Mouse (Mus musculus): ENCODE results near the gene Tns1. TPM values are rescaled to one million over a fixed set of nuclear protein-coding genes. Genes with fewer than 3 reads are reported as not detected.

The Tns1 gene
- polyA plus RNA-seq, 1 experiment = 13.2 TPM

DNA sequence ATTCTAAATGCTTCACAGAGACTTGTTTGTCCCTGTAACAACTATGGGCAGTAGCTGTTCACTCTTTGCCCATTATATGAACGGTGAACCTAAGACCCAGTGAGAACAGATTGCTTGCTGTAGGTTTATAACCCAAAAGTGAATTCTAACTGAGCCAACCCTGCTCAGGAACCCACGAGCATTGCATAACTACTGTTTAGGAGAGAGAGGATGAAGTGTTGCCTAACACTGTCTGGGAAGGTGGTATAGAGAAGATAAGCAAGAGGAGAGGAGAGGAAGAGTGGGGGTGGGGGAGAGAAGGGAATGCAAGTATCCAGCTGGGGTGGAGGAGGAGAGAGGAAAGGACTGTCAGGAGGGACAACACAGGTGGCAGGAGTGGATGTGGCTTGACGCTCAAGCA, 26.8 kb upstream of the Tns1 start:
- peak overlapping the region; percentile 73 for H3K4me3 ChIP-seq (replicated peaks)
- H3K27me3 ChIP-seq (replicated peaks) = no peaks in the 10 kb centered on the region
- TF ChIP-seq GATA1 (IDR thresholded peaks at IDR 0.05; ENCODE audit: borderline replicate concordance, low read length) = no peak
- no peak for TF ChIP-seq FLI1 (IDR thresholded peaks at IDR 0.05; ENCODE audit: low read length)
- peaks cover 96% of the 10 kb centered on the region for H3K4me1 ChIP-seq
- H3K9me3 ChIP-seq = no peaks in the 10 kb centered on the region
- H3K36me3 ChIP-seq (replicated peaks; ENCODE audit: low read length) = no peaks in the 10 kb centered on the region

DNA sequence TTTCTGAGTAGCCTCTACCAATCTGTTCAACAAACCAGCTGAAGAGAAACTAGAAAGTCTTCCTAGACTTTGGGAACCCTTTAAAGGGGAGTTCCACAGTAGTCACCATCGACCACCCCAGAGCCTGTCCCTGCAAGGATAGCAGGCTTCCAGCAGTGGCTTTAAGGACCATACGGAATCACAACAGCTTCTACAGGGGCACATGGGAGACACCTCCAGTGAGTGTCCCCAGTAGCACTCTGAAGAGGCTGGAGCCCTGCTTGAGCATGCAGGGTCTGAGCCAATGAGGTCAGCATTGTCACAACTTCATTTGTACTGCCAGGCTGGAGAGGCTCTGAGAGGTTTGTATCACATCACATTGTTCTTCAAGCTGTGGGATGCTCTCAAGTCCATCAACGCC, 25.9 kb upstream of the Tns1 start:
- Histone ChIP-seq H3K27me3 (replicated peaks) (no peaks in the 10 kb centered on the region), H3K4me1 (peaks cover 96% of the 10 kb centered on the region), H3K4me3 (replicated peaks) (no peak overlapping the region), H3K9me3 (no peaks in the 10 kb centered on the region), H3K36me3 (replicated peaks; ENCODE audit: low read length) (no peaks in the 10 kb centered on the region)
- TF ChIP-seq FLI1 (IDR thresholded peaks at IDR 0.05; ENCODE audit: low read length) (no peak), GATA1 (IDR thresholded peaks at IDR 0.05; ENCODE audit: borderline replicate concordance, low read length) (no peak)

DNA sequence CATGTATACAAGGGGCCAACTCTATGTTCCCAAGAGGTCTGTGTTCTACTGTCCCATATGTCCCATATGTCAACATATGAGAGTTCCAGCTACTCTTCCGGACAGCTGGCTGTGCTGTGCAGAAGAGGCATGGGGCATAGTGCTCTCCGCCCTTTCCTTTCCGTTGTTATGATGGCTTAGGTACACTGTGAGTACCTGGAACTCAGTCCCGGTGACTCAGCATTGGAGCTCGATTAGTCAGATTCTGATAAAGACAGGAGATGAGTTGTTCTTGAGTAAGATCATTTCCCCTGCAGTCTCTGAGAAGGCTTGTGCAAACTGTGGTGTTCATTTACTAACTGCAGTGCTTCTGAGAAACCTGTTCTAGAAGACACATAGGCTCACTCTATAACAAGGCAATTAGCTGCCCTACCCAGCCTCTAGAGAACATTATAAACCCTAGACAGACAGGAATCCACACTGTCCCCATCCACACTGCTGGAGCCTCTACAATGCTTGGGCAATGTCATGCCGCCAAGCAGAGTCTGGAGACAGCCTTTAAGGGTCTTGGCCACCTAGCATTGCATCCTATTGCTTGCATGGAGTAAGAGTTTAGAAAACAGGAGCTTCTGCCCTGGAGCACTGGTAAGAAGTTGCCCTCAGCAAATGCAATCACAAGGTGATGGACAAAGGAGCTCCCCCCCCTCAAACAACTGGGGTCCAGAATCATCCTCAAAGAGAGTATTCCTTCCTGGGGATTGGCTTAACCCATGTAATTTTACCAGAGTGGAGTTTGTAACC, 25.0 kb upstream of the Tns1 start:
- no peaks in the 10 kb centered on the region for H3K9me3 ChIP-seq
- H3K27me3 ChIP-seq (replicated peaks) = no peaks in the 10 kb centered on the region
- peaks cover 99% of the 10 kb centered on the region for H3K4me1 ChIP-seq
- H3K4me3 ChIP-seq (replicated peaks) = peak overlapping the region; percentile 31
- H3K36me3 ChIP-seq (replicated peaks; ENCODE audit: low read length) = no peaks in the 10 kb centered on the region
- no peak for TF ChIP-seq GATA1 (IDR thresholded peaks at IDR 0.05; ENCODE audit: borderline replicate concordance, low read length)
- no peak for TF ChIP-seq FLI1 (IDR thresholded peaks at IDR 0.05; ENCODE audit: low read length)

DNA sequence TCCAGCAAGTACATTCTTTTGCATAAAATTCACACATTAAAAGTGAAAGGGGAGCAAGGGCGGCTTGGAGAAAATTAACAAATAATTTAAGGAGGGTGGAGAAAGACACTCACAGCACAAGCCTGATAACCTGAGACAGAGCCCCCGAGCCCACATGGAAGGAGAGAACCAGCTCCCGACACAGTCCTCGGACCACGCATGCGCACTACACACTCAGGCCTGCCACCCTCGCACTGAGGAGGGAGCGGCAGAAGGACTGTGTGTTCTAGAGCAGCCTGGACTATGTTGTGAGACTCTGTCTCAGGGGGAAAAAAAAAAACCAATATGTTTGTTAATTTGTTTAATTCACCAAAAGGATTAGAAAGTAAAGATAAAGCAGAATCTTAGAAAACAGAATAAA, 17.5 kb upstream of the Tns1 start:
- TF ChIP-seq GATA1 (IDR thresholded peaks at IDR 0.05; ENCODE audit: borderline replicate concordance, low read length) (no peak), FLI1 (IDR thresholded peaks at IDR 0.05; ENCODE audit: low read length) (no peak)
- no peak overlapping the region for H3K4me3 ChIP-seq (replicated peaks)
- peaks cover 6% of the 10 kb centered on the region for H3K9me3 ChIP-seq
- no peaks in the 10 kb centered on the region for H3K27me3 ChIP-seq (replicated peaks)
- no peaks in the 10 kb centered on the region for H3K36me3 ChIP-seq (replicated peaks; ENCODE audit: low read length)
- peaks cover 63% of the 10 kb centered on the region for H3K4me1 ChIP-seq

DNA sequence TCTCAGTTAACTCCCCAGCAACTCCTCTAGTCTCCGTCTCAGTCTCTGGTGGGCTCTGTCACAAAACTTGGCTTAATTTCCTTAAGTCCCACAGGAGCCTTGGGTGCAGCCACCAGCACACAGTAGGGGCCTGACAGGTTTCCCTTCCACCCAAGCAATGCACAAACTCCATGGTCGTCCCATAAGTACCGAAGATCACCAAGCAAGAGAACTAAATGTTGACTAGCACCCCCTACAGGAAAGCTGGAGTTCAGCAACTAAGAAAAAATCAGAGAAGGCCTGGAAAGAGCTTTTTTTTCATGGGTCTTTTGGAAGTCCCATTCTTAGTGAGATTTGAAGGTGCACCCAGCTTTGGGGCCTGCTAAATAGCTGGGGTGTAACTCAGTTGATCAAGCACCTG, 15.2 kb upstream of the Tns1 start:
- H3K9me3 ChIP-seq = peaks cover 6% of the 10 kb centered on the region
- peaks cover 56% of the 10 kb centered on the region for H3K4me1 ChIP-seq
- no peak overlapping the region for H3K4me3 ChIP-seq (replicated peaks)
- no peak for TF ChIP-seq FLI1 (IDR thresholded peaks at IDR 0.05; ENCODE audit: low read length)
- TF ChIP-seq GATA1 (IDR thresholded peaks at IDR 0.05; ENCODE audit: borderline replicate concordance, low read length) = no peak
- H3K36me3 ChIP-seq (replicated peaks; ENCODE audit: low read length) = no peaks in the 10 kb centered on the region
- H3K27me3 ChIP-seq (replicated peaks) = peaks cover under 1% of the 10 kb centered on the region

DNA sequence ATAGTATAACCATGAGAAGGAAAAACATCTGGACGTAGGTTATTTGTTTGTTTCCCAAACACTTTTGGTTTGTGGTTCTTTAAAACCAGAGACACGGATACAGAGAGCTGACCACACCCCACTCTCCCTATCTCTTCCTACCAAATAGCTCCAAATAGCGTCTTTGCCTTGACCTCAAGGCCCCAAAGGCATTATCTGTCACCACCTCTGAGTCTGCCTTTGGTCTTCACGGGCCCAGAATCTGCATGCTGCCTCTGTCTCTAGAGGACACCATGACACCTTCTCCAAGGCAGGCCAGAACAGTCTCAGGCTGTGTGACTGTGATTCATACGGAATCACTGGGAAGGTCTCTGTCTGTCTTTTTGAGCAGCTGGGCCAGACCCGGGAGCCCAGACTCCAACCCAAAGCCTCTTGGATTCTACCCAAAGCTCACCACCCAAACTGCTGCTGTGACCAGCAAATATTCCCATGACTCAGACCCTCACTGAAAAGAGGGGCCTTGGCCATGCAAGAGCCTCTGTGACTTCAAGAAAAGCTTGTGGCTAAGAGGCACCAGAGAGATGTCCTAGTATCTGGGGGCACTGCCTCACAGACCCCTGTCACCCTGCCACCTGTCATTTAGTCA, 11.2 kb upstream of the Tns1 start:
- Histone ChIP-seq H3K4me1 (peaks cover 69% of the 10 kb centered on the region), H3K27me3 (replicated peaks) (peaks cover 37% of the 10 kb centered on the region), H3K4me3 (replicated peaks) (peak overlapping the region; percentile 77), H3K36me3 (replicated peaks; ENCODE audit: low read length) (no peaks in the 10 kb centered on the region), H3K9me3 (peaks cover 6% of the 10 kb centered on the region)
- TF ChIP-seq FLI1 (IDR thresholded peaks at IDR 0.05; ENCODE audit: low read length) = no peak
- peak; percentile 43; the same call in 1 of the 3 replicates for TF ChIP-seq GATA1 (IDR thresholded peaks at IDR 0.05; ENCODE audit: borderline replicate concordance, low read length)

DNA sequence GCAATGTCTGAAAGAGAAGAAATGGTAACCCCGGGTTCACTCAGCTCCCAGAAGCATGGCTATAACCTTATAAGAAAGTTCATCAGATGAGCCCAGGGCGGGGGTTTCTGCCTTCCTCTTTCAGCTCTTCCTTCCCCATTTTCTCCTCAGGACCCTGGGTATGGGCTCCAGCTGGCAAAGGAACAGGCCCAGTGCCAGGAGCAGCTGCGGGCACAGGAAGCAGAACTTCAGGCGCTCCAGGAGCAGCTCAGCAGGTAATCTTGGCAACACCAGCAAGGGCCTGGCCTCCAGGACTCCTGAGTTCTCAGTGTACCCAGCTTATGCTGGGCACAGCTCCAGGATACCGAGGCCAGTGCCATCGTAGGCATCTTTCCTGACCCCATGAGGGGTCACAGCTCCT, 9.7 kb upstream of the Tns1 start:
- peaks cover 46% of the 10 kb centered on the region for H3K27me3 ChIP-seq (replicated peaks)
- H3K4me3 ChIP-seq (replicated peaks) = no peak overlapping the region

DNA sequence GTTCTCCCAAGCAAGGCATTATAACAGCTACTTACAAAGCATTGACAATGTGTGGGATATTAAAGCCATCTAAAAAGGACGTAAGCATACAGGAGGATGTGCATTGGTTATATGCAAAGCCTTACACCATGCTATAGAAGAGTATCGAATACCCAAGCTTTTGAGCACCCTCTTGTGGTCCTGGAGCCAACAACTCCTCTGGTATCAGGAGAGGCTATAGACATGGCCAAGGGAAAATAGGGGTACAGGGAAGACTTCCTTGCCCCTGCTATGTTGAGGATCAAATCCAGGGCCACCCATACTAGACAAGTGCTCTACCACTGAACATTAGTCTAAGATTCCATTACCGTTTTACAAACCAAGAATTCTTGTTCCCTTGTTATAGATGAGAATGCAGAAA, 7.8 kb upstream of the Tns1 start:
- TF ChIP-seq GATA1 (IDR thresholded peaks at IDR 0.05; ENCODE audit: borderline replicate concordance, low read length) = no peak
- Histone ChIP-seq H3K9me3 (no peaks in the 10 kb centered on the region), H3K27me3 (replicated peaks) (peaks cover 54% of the 10 kb centered on the region), H3K4me1 (peaks cover 70% of the 10 kb centered on the region), H3K4me3 (replicated peaks) (no peak overlapping the region), H3K36me3 (replicated peaks; ENCODE audit: low read length) (no peaks in the 10 kb centered on the region)

More for the DNA sequence above, 9.7 kb upstream of the Tns1 start:
- H3K4me1 ChIP-seq = peaks cover 61% of the 10 kb centered on the region
- H3K9me3 ChIP-seq = peaks cover 6% of the 10 kb centered on the region
- TF ChIP-seq FLI1 (IDR thresholded peaks at IDR 0.05; ENCODE audit: low read length) (no peak), GATA1 (IDR thresholded peaks at IDR 0.05; ENCODE audit: borderline replicate concordance, low read length) (no peak)
- no peaks in the 10 kb centered on the region for H3K36me3 ChIP-seq (replicated peaks; ENCODE audit: low read length)

DNA sequence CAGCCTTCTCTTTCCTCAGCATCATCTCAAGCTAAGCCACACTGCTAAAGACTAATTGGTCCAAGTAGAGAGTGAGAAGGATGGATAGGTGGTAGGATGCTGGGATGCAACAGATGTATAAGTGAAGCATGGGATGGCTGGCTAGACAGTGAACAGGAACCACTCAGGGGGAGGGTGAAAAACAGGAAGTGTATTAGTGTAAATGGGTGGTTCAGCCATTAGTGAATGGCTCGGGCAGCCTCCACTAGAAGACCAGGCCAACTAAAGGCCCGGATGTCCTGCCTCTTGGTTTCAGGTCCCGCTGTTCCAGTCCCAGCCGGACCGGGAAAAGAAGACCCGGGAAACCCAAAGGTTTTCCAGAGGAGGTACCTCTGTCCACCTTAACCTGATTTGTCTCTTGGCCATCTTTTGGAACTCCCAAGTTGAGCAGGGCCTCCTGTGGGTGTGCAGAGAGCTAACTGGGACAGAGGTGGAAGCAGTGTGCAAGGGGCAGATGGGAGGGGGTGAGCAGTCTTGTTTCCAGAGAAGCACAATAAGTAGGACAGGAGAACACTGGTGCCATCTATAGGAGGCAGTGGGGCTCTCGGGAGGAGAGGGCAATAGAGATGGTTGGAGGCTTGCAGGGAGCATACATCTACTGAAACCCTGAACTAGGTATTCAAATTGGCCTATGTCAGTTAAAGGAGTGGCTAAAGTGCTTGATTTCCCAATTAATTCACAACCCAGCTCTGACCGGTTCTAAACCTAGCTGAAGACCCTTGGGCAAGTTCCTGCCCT, 6.8 kb upstream of the Tns1 start:
- Histone ChIP-seq H3K27me3 (replicated peaks) (peaks cover 58% of the 10 kb centered on the region), H3K4me3 (replicated peaks) (no peak overlapping the region), H3K4me1 (peaks cover 73% of the 10 kb centered on the region), H3K9me3 (no peaks in the 10 kb centered on the region), H3K36me3 (replicated peaks; ENCODE audit: low read length) (no peaks in the 10 kb centered on the region)
- TF ChIP-seq GATA1 (IDR thresholded peaks at IDR 0.05; ENCODE audit: borderline replicate concordance, low read length) = no peak
- TF ChIP-seq FLI1 (IDR thresholded peaks at IDR 0.05; ENCODE audit: low read length) = no peak

Measured in megakaryocyte, embryonic 14.5 days (primary cell).